Mouse (Mus musculus): ENCODE measurements around the gene Plpp1.

The Plpp1 gene

GRCm38 (mm10) chr13:112860911-112861310 lies 60.3 kb downstream of the Plpp1 start:
- no peak for DNase-seq (ENCODE audit: low spot score)

- DNase-seq (ENCODE audit: low spot score): no peak
Measured at GRCm38 (mm10) chr13:112861825-112862306, 61.3 kb downstream of the Plpp1 start.

- no peak for DNase-seq (ENCODE audit: low spot score)
Measured at GRCm38 (mm10) chr13:112862342-112862741, 61.8 kb downstream of the Plpp1 start.

GRCm38 (mm10) chr13:112862978-112863677 lies 62.5 kb downstream of the Plpp1 start:
- DNase-seq (ENCODE audit: low spot score): no peak

- no peak for DNase-seq (ENCODE audit: low spot score)
Measured at GRCm38 (mm10) chr13:112866782-112867181, 66.2 kb downstream of the Plpp1 start.

GRCm38 (mm10) chr13:112867381-112867780 lies 66.8 kb downstream of the Plpp1 start:
- no peak for DNase-seq (ENCODE audit: low spot score)

GRCm38 (mm10) chr13:112870039-112870690 lies 69.6 kb downstream of the Plpp1 start:
- no peak for DNase-seq (ENCODE audit: low spot score)

- no peak for DNase-seq (ENCODE audit: low spot score)
Measured at GRCm38 (mm10) chr13:112871500-112872266, 71.1 kb downstream of the Plpp1 start.

GRCm38 (mm10) chr13:112887234-112887633 lies 86.6 kb downstream of the Plpp1 start:
- DNase-seq (ENCODE audit: low spot score): no peak

GRCm38 (mm10) chr13:112902176-112902575 lies 101.6 kb downstream of the Plpp1 start:
- no peak for DNase-seq (ENCODE audit: low spot score)

- peak; percentile 73 for DNase-seq (ENCODE audit: low spot score)
Measured at GRCm38 (mm10) chr13:112909663-112910062, 109.1 kb downstream of the Plpp1 start.

GRCm38 (mm10) chr13:112910434-112910833 lies 109.8 kb downstream of the Plpp1 start:
- DNase-seq (ENCODE audit: low spot score): no peak
